Mouse (Mus musculus) telencephalon, adult 2 months (tissue): ENCODE data around the gene Abca4.

Experiments used
- DNase-seq: peaks from one replicate; pipeline ENCODE4 v3.0.0-alpha.2; 2011; ENCODE audit warnings: low read depth, low spot score

Gene Abca4

GRCm38 (mm10) chr3:122043799-122044547 lies at the start of gene Abca4:
TSS of gene Abca4 (plus strand) at chr3:122044443.
- no peak for DNase-seq

GRCm38 (mm10) chr3:121995125-121995524 lies 49.1 kb upstream of the Abca4 start:
- no peak for DNase-seq

GRCm38 (mm10) chr3:121999934-122000333 lies 44.3 kb upstream of the Abca4 start:
- DNase-seq = no peak

- no peak for DNase-seq
These were observed 42.7 kb upstream of the Abca4 start for GRCm38 (mm10) chr3:122001568-122001967.

GRCm38 (mm10) chr3:122009818-122010217 lies 34.4 kb upstream of the Abca4 start:
- no peak for DNase-seq

GRCm38 (mm10) chr3:122010292-122010691 lies 34.0 kb upstream of the Abca4 start:
- DNase-seq = no peak

GRCm38 (mm10) chr3:122012464-122012863 lies 31.8 kb upstream of the Abca4 start:
- DNase-seq = no peak

- no peak for DNase-seq
These were observed 25.8 kb upstream of the Abca4 start for GRCm38 (mm10) chr3:122018421-122018820.

- DNase-seq = no peak
These were observed 25.1 kb upstream of the Abca4 start for GRCm38 (mm10) chr3:122019159-122019558.

- DNase-seq = no peak
These were observed 23.1 kb upstream of the Abca4 start for GRCm38 (mm10) chr3:122021029-122021652.

GRCm38 (mm10) chr3:122022355-122022754 lies 21.9 kb upstream of the Abca4 start:
- DNase-seq = no peak

- DNase-seq = no peak
These were observed 17.6 kb upstream of the Abca4 start for GRCm38 (mm10) chr3:122026676-122027075.

GRCm38 (mm10) chr3:122027776-122028175 lies 16.5 kb upstream of the Abca4 start:
- no peak for DNase-seq

GRCm38 (mm10) chr3:122033248-122033837 lies 10.9 kb upstream of the Abca4 start:
- DNase-seq = no peak

- DNase-seq = no peak
These were observed 10.0 kb upstream of the Abca4 start for GRCm38 (mm10) chr3:122034240-122034639.

- no peak for DNase-seq
These were observed 9.2 kb upstream of the Abca4 start for GRCm38 (mm10) chr3:122035092-122035491.

GRCm38 (mm10) chr3:122040522-122040921 lies 3.7 kb upstream of the Abca4 start:
- no peak for DNase-seq

- no peak for DNase-seq
These were observed 1.1 kb upstream of the Abca4 start for GRCm38 (mm10) chr3:122043102-122043501.

- DNase-seq = no peak
These were observed 2.0 kb downstream of the Abca4 start for GRCm38 (mm10) chr3:122046187-122046620.

- no peak for DNase-seq
These were observed 3.2 kb downstream of the Abca4 start for GRCm38 (mm10) chr3:122047402-122047801.

- DNase-seq = peak; percentile 12
These were observed 3.9 kb downstream of the Abca4 start for GRCm38 (mm10) chr3:122047921-122048861.

GRCm38 (mm10) chr3:122049158-122049557 lies 4.9 kb downstream of the Abca4 start:
- DNase-seq = no peak
